Mouse (Mus musculus) lung, embryonic 15.5 days (tissue): ENCODE measurements around the gene Fam192a. TPM values are rescaled to one million over a fixed set of nuclear protein-coding genes. Genes with fewer than 3 reads are reported as not detected.

Source experiments
- ATAC-seq: fragments of 200-750 bp; cut with Nextera tagmentation; 2 replicates; pipeline ENCODE4 v1.8.0; 2017; ENCODE audit warnings: moderate number of reproducible peaks, borderline replicate concordance; ENCODE audit not compliant: low FRiP score, low TSS enrichment; ENCODE audit errors: extremely low read depth
- H3K27ac ChIP-seq: fragments of 300-500 bp; sonication (generic); 2 replicates; pipeline ENCODE4 v1.5.1; 2015; ENCODE audit warnings: moderate library complexity, mild to moderate bottlenecking, inconsistent platforms
- H3K27me3 ChIP-seq: fragments of 300-500 bp; sonication (generic); 2 replicates; pipeline ENCODE4 v1.6.1; 2015; ENCODE audit warnings: inconsistent platforms
- H3K36me3 ChIP-seq: fragments of 300-500 bp; sonication (generic); 2 replicates; pipeline ENCODE4 v1.6.1; 2015; ENCODE audit warnings: inconsistent platforms
- H3K4me1 ChIP-seq: fragments of 300-500 bp; sonication (generic); 2 replicates; pipeline ENCODE4 v1.6.1; 2015; ENCODE audit warnings: inconsistent platforms
- H3K4me2 ChIP-seq: fragments of 300-500 bp; sonication (generic); 2 replicates; pipeline ENCODE4 v1.6.1; 2015; ENCODE audit warnings: inconsistent platforms, mild to moderate bottlenecking, moderate library complexity
- H3K4me3 ChIP-seq: fragments of 300-500 bp; sonication (generic); 2 replicates; pipeline ENCODE4 v1.5.1; 2015; ENCODE audit warnings: mild to moderate bottlenecking, inconsistent platforms
- H3K9ac ChIP-seq: fragments of 300-500 bp; sonication (generic); 2 replicates; pipeline ENCODE4 v1.6.1; 2015; ENCODE audit warnings: inconsistent platforms
- H3K9me3 ChIP-seq: fragments of 300-500 bp; sonication (generic); 2 replicates; pipeline ENCODE4 v1.6.1; 2016; ENCODE audit warnings: inconsistent platforms
- WGBS: fragments of 180-500 bp; shearing (Covaris S2); methylation state at CpG from one replicate; pipeline ENCODE4 v1.1.7; 2015; 5-methylcytosine and 5-hydroxymethylcytosine counted together
- polyA plus RNA-seq: library from polyadenylated mRNA; unstranded; fragments of >200 nt; fragmentation: Nextera tagmentation; extraction: Ambion mirVana; gene quantifications from 2 replicates; pipeline ENCODE4 v1.2.1, GENCODE M21; 2015

Fam192a gene
- polyA plus RNA-seq, 1 experiment from 2014 or later: 55.4 TPM

DNA sequence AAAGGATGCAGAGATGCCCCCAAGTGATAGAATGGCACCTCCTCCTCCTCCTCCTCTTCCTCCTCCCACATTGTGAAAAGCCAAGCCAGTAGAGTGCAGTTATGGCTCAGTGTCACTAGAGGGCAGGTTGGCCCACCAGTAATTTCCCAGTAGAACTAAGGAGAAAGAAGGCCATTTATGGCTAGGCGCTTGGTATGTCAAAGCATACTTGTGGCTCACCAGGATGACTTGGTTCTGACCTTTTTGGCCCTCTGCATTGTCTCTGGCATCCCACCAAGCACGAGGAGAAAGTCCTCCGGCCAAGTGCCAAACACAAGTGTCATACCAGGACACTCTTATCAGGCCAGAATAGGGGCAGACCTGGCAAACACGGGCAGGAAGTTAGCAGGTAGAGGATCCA lies 73.6 kb downstream of the Fam192a start:
- Histone ChIP-seq H3K9me3 (no peaks in the 10 kb centered on the region), H3K36me3 (no peaks in the 10 kb centered on the region), H3K4me1 (peaks cover 12% of the 10 kb centered on the region), H3K4me3 (no peak overlapping the region), H3K9ac (no peak overlapping the region), H3K27me3 (peaks cover 11% of the 10 kb centered on the region), H3K4me2 (no peak overlapping the region), H3K27ac (no peak overlapping the region)
- WGBS: 37% methylated on average over 4 of the region's 4 CpGs
- ATAC-seq: no peak

DNA sequence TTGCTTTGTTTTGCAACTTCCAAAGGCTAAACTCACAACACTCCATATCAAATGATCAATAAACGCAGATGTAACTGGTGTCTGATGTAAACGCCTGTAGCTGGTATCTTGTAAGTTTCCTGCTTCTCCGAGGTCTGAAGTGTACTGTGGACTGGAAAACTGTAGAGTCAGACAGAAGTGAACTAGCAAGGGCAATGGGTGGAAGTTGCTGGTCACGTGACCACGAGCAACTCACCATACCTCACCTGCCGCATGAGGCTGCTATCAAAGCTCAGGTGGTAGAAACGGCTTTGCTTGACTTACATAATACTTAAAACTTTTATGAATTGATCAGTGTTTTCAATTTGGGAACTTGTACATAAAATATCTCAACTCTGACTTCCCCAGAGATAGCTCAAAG lies 74.6 kb downstream of the Fam192a start:
- Histone ChIP-seq H3K36me3 (no peaks in the 10 kb centered on the region), H3K4me2 (no peak overlapping the region), H3K27ac (no peak overlapping the region), H3K9ac (no peak overlapping the region), H3K4me1 (peaks cover 5% of the 10 kb centered on the region), H3K27me3 (peaks cover 5% of the 10 kb centered on the region; the same call in 1 of the 2 replicates), H3K4me3 (no peak overlapping the region), H3K9me3 (no peaks in the 10 kb centered on the region)
- no peak for ATAC-seq
- WGBS: 78% methylated on average over 7 of the region's 7 CpGs

DNA sequence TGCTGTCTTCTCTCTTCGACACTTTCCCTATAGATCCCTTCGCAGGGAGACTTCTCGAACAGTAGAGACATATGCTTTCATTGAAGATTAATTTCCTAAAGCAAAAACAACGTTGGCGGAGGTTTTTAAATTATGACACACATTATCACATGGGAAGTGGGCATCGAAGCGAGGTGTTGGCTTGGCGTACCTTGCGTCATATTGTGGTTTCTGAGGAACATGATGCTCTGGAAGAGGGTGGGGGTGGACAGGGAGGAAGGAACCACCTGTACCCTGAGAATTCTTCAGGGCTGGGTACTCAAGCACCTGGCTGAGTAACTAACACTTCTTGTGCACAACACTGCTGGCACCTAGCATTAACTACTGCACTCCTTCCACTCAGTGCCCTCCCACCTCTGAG lies 77.2 kb downstream of the Fam192a start:
- Histone ChIP-seq H3K4me3 (no peak overlapping the region), H3K27ac (no peak overlapping the region), H3K4me1 (no peaks in the 10 kb centered on the region), H3K9me3 (no peaks in the 10 kb centered on the region), H3K9ac (no peak overlapping the region), H3K4me2 (no peak overlapping the region), H3K36me3 (no peaks in the 10 kb centered on the region), H3K27me3 (no peaks in the 10 kb centered on the region)
- WGBS: 73% methylated on average over 9 of the region's 9 CpGs
- no peak for ATAC-seq

Other genes starting within 250 kb of the Fam192a start
- 107 and 116 TPM in 2 replicates for gene Herpud1, start 215.6 kb downstream of the Fam192a start, polyA plus RNA-seq
- gene Nlrc5, start 167.6 kb downstream of the Fam192a start, polyA plus RNA-seq: 0.10 and 0.43 TPM in 2 replicates
- 9.6 and 10.3 TPM in 2 replicates for gene Cpne2, start 69.0 kb downstream of the Fam192a start, polyA plus RNA-seq
- gene Rspry1, start 60 bp downstream of the Fam192a start, polyA plus RNA-seq: 33.7 and 35.2 TPM in 2 replicates
- gene Arl2bp, start 64.6 kb upstream of the Fam192a start, polyA plus RNA-seq: 147 TPM in 2 replicates
- 3.5 and 3.6 TPM in 2 replicates for gene Pllp, start 94.3 kb upstream of the Fam192a start, polyA plus RNA-seq
- 0.06 TPM in 2 replicates for gene Ccl22, start 143.6 kb upstream of the Fam192a start, polyA plus RNA-seq
- 6.2 and 8.3 TPM in 2 replicates for gene Cx3cl1, start 170.0 kb upstream of the Fam192a start, polyA plus RNA-seq
- 0.32 TPM in 1 of 2 replicates, not detected in the other for gene Ccl17, start 208.5 kb upstream of the Fam192a start, polyA plus RNA-seq
- 63.0 and 68.0 TPM in 2 replicates for gene Coq9, start 236.3 kb upstream of the Fam192a start, polyA plus RNA-seq
- 104 and 105 TPM in 2 replicates for gene Ciapin1, start 236.4 kb upstream of the Fam192a start, polyA plus RNA-seq